Mouse (Mus musculus): ENCODE data around the gene Tbc1d7. TPM values are rescaled to one million over a fixed set of nuclear protein-coding genes. Genes with fewer than 3 reads are reported as not detected.

Tbc1d7 gene
- total and polyA plus RNA-seq, 2 experiments from 2014 or later, result 39.9 to 86.6 TPM

GRCm38 (mm10) chr13:43187736-43188135, 16.4 kb upstream of the Tbc1d7 start:
- Histone ChIP-seq H3K9ac (replicated peaks; ENCODE audit: low read length) (no peak overlapping the region), H3K4me2 (ENCODE audit: low read depth, low read length) (no peak overlapping the region), H3K9me3 (ENCODE audit: low read length) (no peaks in the 10 kb centered on the region), H3K4me3 (ENCODE audit: low read length) (no peak overlapping the region), H3K27ac (no peak overlapping the region), H3K36me3 (ENCODE audit: insufficient read depth, low read length) (no peaks in the 10 kb centered on the region), H3K4me1 (ENCODE audit: insufficient read depth, low read length) (no peaks in the 10 kb centered on the region), H3K27me3 (ENCODE audit: insufficient read depth, low read length) (no peaks in the 10 kb centered on the region)
- no peak for TF ChIP-seq CTCF (IDR thresholded peaks at IDR 0.05; ENCODE audit: low read depth)
- 89% methylated on average over 4 of the region's 4 CpGs for WGBS
- DNase-seq (ENCODE audit: low spot score) (no peak), ATAC-seq (no peak)

GRCm38 (mm10) chr13:43183248-43184055, 12.2 kb upstream of the Tbc1d7 start:
- H3K4me1 ChIP-seq (ENCODE audit: insufficient read depth, low read length), result no peaks in the 10 kb centered on the region
- peak overlapping the region; percentile 57 for H3K4me2 ChIP-seq (ENCODE audit: low read depth, low read length)
- H3K36me3 ChIP-seq (ENCODE audit: insufficient read depth, low read length), result no peaks in the 10 kb centered on the region
- H3K9me3 ChIP-seq (ENCODE audit: low read length), result no peaks in the 10 kb centered on the region
- DNase-seq (ENCODE audit: low spot score), result no peak
- no peak overlapping the region for H3K9ac ChIP-seq (replicated peaks; ENCODE audit: low read length)
- peak overlapping the region; percentile 23 for H3K4me3 ChIP-seq (ENCODE audit: low read length)
- no peak for TF ChIP-seq CTCF (IDR thresholded peaks at IDR 0.05; ENCODE audit: low read depth)
- H3K27ac ChIP-seq, result no peak overlapping the region
- peak; percentile 60 for ATAC-seq
- H3K27me3 ChIP-seq (ENCODE audit: insufficient read depth, low read length), result no peaks in the 10 kb centered on the region
- WGBS, result 35% methylated on average over 8 of the region's 8 CpGs

GRCm38 (mm10) chr13:43182465-43183201, 11.3 kb upstream of the Tbc1d7 start:
- 0 out of 2 replicates have a peak overlapping the region, but pooled peaks have one; percentile 26 for H3K27ac ChIP-seq

GRCm38 (mm10) chr13:43181104-43181503, 9.8 kb upstream of the Tbc1d7 start:
- no peak overlapping the region for H3K4me2 ChIP-seq (ENCODE audit: low read depth, low read length)
- WGBS, result 62% methylated on average over 7 of the region's 7 CpGs
- no peak for TF ChIP-seq CTCF (IDR thresholded peaks at IDR 0.05; ENCODE audit: low read depth)
- H3K27me3 ChIP-seq (ENCODE audit: insufficient read depth, low read length), result no peaks in the 10 kb centered on the region
- no peaks in the 10 kb centered on the region for H3K36me3 ChIP-seq (ENCODE audit: insufficient read depth, low read length)
- no peak overlapping the region for H3K9ac ChIP-seq (replicated peaks; ENCODE audit: low read length)
- DNase-seq (ENCODE audit: low spot score), result no peak
- no peaks in the 10 kb centered on the region for H3K4me1 ChIP-seq (ENCODE audit: insufficient read depth, low read length)
- no peak overlapping the region for H3K4me3 ChIP-seq (ENCODE audit: low read length)
- no peak for ATAC-seq
- H3K27ac ChIP-seq, result no peak overlapping the region
- H3K9me3 ChIP-seq (ENCODE audit: low read length), result no peaks in the 10 kb centered on the region

More at GRCm38 (mm10) chr13:43182465-43183201, 11.3 kb upstream of the Tbc1d7 start:
- Histone ChIP-seq H3K27me3 (ENCODE audit: insufficient read depth, low read length) (no peaks in the 10 kb centered on the region), H3K9me3 (ENCODE audit: low read length) (no peaks in the 10 kb centered on the region), H3K9ac (replicated peaks; ENCODE audit: low read length) (0 out of 2 replicates have a peak overlapping the region, but pooled peaks have one; percentile 30), H3K4me2 (ENCODE audit: low read depth, low read length) (peak overlapping the region; percentile 57), H3K36me3 (ENCODE audit: insufficient read depth, low read length) (no peaks in the 10 kb centered on the region), H3K4me3 (ENCODE audit: low read length) (peak overlapping the region; percentile 23), H3K4me1 (ENCODE audit: insufficient read depth, low read length) (no peaks in the 10 kb centered on the region)
- peak; percentile 94 for DNase-seq (ENCODE audit: low spot score)
- WGBS, result 13% methylated on average over 14 of the region's 14 CpGs
- TF ChIP-seq CTCF (IDR thresholded peaks at IDR 0.05; ENCODE audit: low read depth), result peak; percentile 93
- peak; percentile 80 for ATAC-seq

GRCm38 (mm10) chr13:43177317-43177716, 6.0 kb upstream of the Tbc1d7 start:
- no peak for TF ChIP-seq CTCF (IDR thresholded peaks at IDR 0.05; ENCODE audit: low read depth)
- Histone ChIP-seq H3K4me1 (ENCODE audit: insufficient read depth, low read length) (no peaks in the 10 kb centered on the region), H3K36me3 (ENCODE audit: insufficient read depth, low read length) (no peaks in the 10 kb centered on the region), H3K27ac (no peak overlapping the region), H3K9me3 (ENCODE audit: low read length) (no peaks in the 10 kb centered on the region), H3K4me3 (ENCODE audit: low read length) (no peak overlapping the region), H3K9ac (replicated peaks; ENCODE audit: low read length) (no peak overlapping the region), H3K4me2 (ENCODE audit: low read depth, low read length) (no peak overlapping the region), H3K27me3 (ENCODE audit: insufficient read depth, low read length) (no peaks in the 10 kb centered on the region)
- 91% methylated on average over 7 of the region's 7 CpGs for WGBS
- DNase-seq (ENCODE audit: low spot score) (no peak), ATAC-seq (no peak)

GRCm38 (mm10) chr13:43176676-43177075, 5.4 kb upstream of the Tbc1d7 start:
- DNase-seq (ENCODE audit: low spot score) (no peak), ATAC-seq (no peak)
- Histone ChIP-seq H3K4me2 (ENCODE audit: low read depth, low read length) (no peak overlapping the region), H3K4me3 (ENCODE audit: low read length) (no peak overlapping the region), H3K9me3 (ENCODE audit: low read length) (no peaks in the 10 kb centered on the region), H3K27me3 (ENCODE audit: insufficient read depth, low read length) (no peaks in the 10 kb centered on the region), H3K9ac (replicated peaks; ENCODE audit: low read length) (no peak overlapping the region), H3K36me3 (ENCODE audit: insufficient read depth, low read length) (no peaks in the 10 kb centered on the region), H3K27ac (no peak overlapping the region), H3K4me1 (ENCODE audit: insufficient read depth, low read length) (0 out of 2 replicates have a peak, but pooled peaks cover 6% of the 10 kb centered on the region)
- no peak for TF ChIP-seq CTCF (IDR thresholded peaks at IDR 0.05; ENCODE audit: low read depth)
- 92% methylated on average over 3 of the region's 3 CpGs for WGBS
